Mouse (Mus musculus): ENCODE data around the gene Pdzk1. TPM values are rescaled to one million over a fixed set of nuclear protein-coding genes. Genes with fewer than 3 reads are reported as not detected.

Gene Pdzk1
- total and polyA plus RNA-seq, 3 experiments, result 0.10 TPM; not detected in 2

- H3K4me1 ChIP-seq (ENCODE audit: control insufficient read depth, insufficient read depth, low read length), result no peaks in the 10 kb centered on the region
- H3K27ac ChIP-seq, result no peak overlapping the region
- TF ChIP-seq POLR2A (IDR thresholded peaks at IDR 0.05; ENCODE audit: insufficient read depth, low read depth, low read length) (no peak), CTCF (IDR thresholded peaks at IDR 0.05) (no peak), EP300 (IDR thresholded peaks at IDR 0.05; ENCODE audit: insufficient read depth, low read depth, low read length) (no peak)
- 92% methylated on average over 7 of the region's 7 CpGs for WGBS
- DNase-seq, result no peak
- no peaks in the 10 kb centered on the region for H3K79me2 ChIP-seq (replicated peaks; ENCODE audit: control insufficient read depth, insufficient read depth, low read length)
- H3K9ac ChIP-seq (ENCODE audit: low read depth, low read length), result no peak overlapping the region
- no peaks in the 10 kb centered on the region for H3K27me3 ChIP-seq (ENCODE audit: control insufficient read depth, insufficient read depth, low read length)
- H3K36me3 ChIP-seq (ENCODE audit: control insufficient read depth, insufficient read depth, low read length), result no peaks in the 10 kb centered on the region
- H3K4me3 ChIP-seq, result no peak overlapping the region
- intact Hi-C loops (cut with DNase I), result no loop called here
These were observed 40.0 kb downstream of the Pdzk1 start for GRCm38 (mm10) chr3:96869091-96869490.

- no peak for TF ChIP-seq EP300 (IDR thresholded peaks at IDR 0.05; ENCODE audit: insufficient read depth, low read depth, low read length)
- TF ChIP-seq CTCF (IDR thresholded peaks at IDR 0.05), result no peak
- no peak for TF ChIP-seq POLR2A (IDR thresholded peaks at IDR 0.05; ENCODE audit: insufficient read depth, low read depth, low read length)
- no peak overlapping the region for H3K4me3 ChIP-seq
- no peaks in the 10 kb centered on the region for H3K27me3 ChIP-seq (ENCODE audit: control insufficient read depth, insufficient read depth, low read length)
- no peak overlapping the region for H3K9ac ChIP-seq (ENCODE audit: low read depth, low read length)
- no peaks in the 10 kb centered on the region for H3K4me1 ChIP-seq (ENCODE audit: control insufficient read depth, insufficient read depth, low read length)
- H3K79me2 ChIP-seq (replicated peaks; ENCODE audit: control insufficient read depth, insufficient read depth, low read length), result no peaks in the 10 kb centered on the region
- WGBS, result 91% methylated on average over 2 of the region's 2 CpGs
- DNase-seq, result no peak
- no peak overlapping the region for H3K27ac ChIP-seq
- H3K36me3 ChIP-seq (ENCODE audit: control insufficient read depth, insufficient read depth, low read length), result no peaks in the 10 kb centered on the region
- intact Hi-C loops (cut with DNase I), result no loop called here
These were observed 41.2 kb downstream of the Pdzk1 start for GRCm38 (mm10) chr3:96870270-96870669.

GRCm38 (mm10) chr3:96871070-96871469 is 42.0 kb downstream of the Pdzk1 start:
- WGBS, result 69% methylated on average over 8 of the region's 8 CpGs

GRCm38 (mm10) chr3:96872501-96872900 is 43.4 kb downstream of the Pdzk1 start:
- no peaks in the 10 kb centered on the region for H3K79me2 ChIP-seq (replicated peaks; ENCODE audit: control insufficient read depth, insufficient read depth, low read length)
- H3K9ac ChIP-seq (ENCODE audit: low read depth, low read length), result no peak overlapping the region
- TF ChIP-seq EP300 (IDR thresholded peaks at IDR 0.05; ENCODE audit: insufficient read depth, low read depth, low read length), result no peak
- no peak for TF ChIP-seq POLR2A (IDR thresholded peaks at IDR 0.05; ENCODE audit: insufficient read depth, low read depth, low read length)
- no peak for TF ChIP-seq CTCF (IDR thresholded peaks at IDR 0.05)
- no peaks in the 10 kb centered on the region for H3K27me3 ChIP-seq (ENCODE audit: control insufficient read depth, insufficient read depth, low read length)
- no peak overlapping the region for H3K4me3 ChIP-seq
- no peaks in the 10 kb centered on the region for H3K4me1 ChIP-seq (ENCODE audit: control insufficient read depth, insufficient read depth, low read length)
- intact Hi-C loops (cut with DNase I), result no loop called here
- peak in 1 of 2 experiments; percentile 4 for DNase-seq
- H3K27ac ChIP-seq, result no peak overlapping the region
- WGBS, result 94% methylated on average over 8 of the region's 8 CpGs
- H3K36me3 ChIP-seq (ENCODE audit: control insufficient read depth, insufficient read depth, low read length), result no peaks in the 10 kb centered on the region

More at GRCm38 (mm10) chr3:96871070-96871469, 42.0 kb downstream of the Pdzk1 start:
- no peaks in the 10 kb centered on the region for H3K4me1 ChIP-seq (ENCODE audit: control insufficient read depth, insufficient read depth, low read length)
- no peak overlapping the region for H3K4me3 ChIP-seq
- peak in 1 of 2 experiments; percentile 8 for DNase-seq
- TF ChIP-seq EP300 (IDR thresholded peaks at IDR 0.05; ENCODE audit: insufficient read depth, low read depth, low read length), result no peak
- TF ChIP-seq POLR2A (IDR thresholded peaks at IDR 0.05; ENCODE audit: insufficient read depth, low read depth, low read length), result no peak
- no peak for TF ChIP-seq CTCF (IDR thresholded peaks at IDR 0.05)
- H3K27ac ChIP-seq, result no peak overlapping the region
- H3K79me2 ChIP-seq (replicated peaks; ENCODE audit: control insufficient read depth, insufficient read depth, low read length), result no peaks in the 10 kb centered on the region
- no peaks in the 10 kb centered on the region for H3K27me3 ChIP-seq (ENCODE audit: control insufficient read depth, insufficient read depth, low read length)
- H3K36me3 ChIP-seq (ENCODE audit: control insufficient read depth, insufficient read depth, low read length), result no peaks in the 10 kb centered on the region
- H3K9ac ChIP-seq (ENCODE audit: low read depth, low read length), result no peak overlapping the region
- intact Hi-C loops (cut with DNase I), result no loop called here

- intact Hi-C loops (cut with DNase I), result no loop called here
- Histone ChIP-seq H3K27ac (no peak overlapping the region), H3K9ac (ENCODE audit: low read depth, low read length) (no peak overlapping the region), H3K4me3 (no peak overlapping the region), H3K27me3 (ENCODE audit: control insufficient read depth, insufficient read depth, low read length) (no peaks in the 10 kb centered on the region), H3K4me1 (ENCODE audit: control insufficient read depth, insufficient read depth, low read length) (no peaks in the 10 kb centered on the region), H3K79me2 (replicated peaks; ENCODE audit: control insufficient read depth, insufficient read depth, low read length) (no peaks in the 10 kb centered on the region), H3K36me3 (ENCODE audit: control insufficient read depth, insufficient read depth, low read length) (no peaks in the 10 kb centered on the region)
- DNase-seq, result no peak
- WGBS, result 76% methylated on average over 7 of the region's 7 CpGs
- no peak for TF ChIP-seq POLR2A (IDR thresholded peaks at IDR 0.05; ENCODE audit: insufficient read depth, low read depth, low read length)
- no peak for TF ChIP-seq EP300 (IDR thresholded peaks at IDR 0.05; ENCODE audit: insufficient read depth, low read depth, low read length)
- no peak for TF ChIP-seq CTCF (IDR thresholded peaks at IDR 0.05)
These were observed 45.9 kb downstream of the Pdzk1 start for GRCm38 (mm10) chr3:96874808-96875571.

GRCm38 (mm10) chr3:96879536-96879935 is 50.5 kb downstream of the Pdzk1 start:
- WGBS, result 88% methylated on average over 9 of the region's 9 CpGs
- Histone ChIP-seq H3K4me3 (no peak overlapping the region), H3K4me1 (ENCODE audit: control insufficient read depth, insufficient read depth, low read length) (no peaks in the 10 kb centered on the region; the same call in 1 of the 2 replicates), H3K9ac (ENCODE audit: low read depth, low read length) (no peak overlapping the region), H3K79me2 (replicated peaks; ENCODE audit: control insufficient read depth, insufficient read depth, low read length) (no peaks in the 10 kb centered on the region), H3K27ac (no peak overlapping the region), H3K27me3 (ENCODE audit: control insufficient read depth, insufficient read depth, low read length) (no peaks in the 10 kb centered on the region), H3K36me3 (ENCODE audit: control insufficient read depth, insufficient read depth, low read length) (no peaks in the 10 kb centered on the region)
- DNase-seq, result no peak
- intact Hi-C loops (cut with DNase I), result no loop called here
- TF ChIP-seq POLR2A (IDR thresholded peaks at IDR 0.05; ENCODE audit: insufficient read depth, low read depth, low read length) (no peak), EP300 (IDR thresholded peaks at IDR 0.05; ENCODE audit: insufficient read depth, low read depth, low read length) (no peak), CTCF (IDR thresholded peaks at IDR 0.05) (no peak)
